Mouse (Mus musculus): Measurements from ENCODE around the gene Slc5a1. TPM values are rescaled to one million over a fixed set of nuclear protein-coding genes. Genes with fewer than 3 reads are reported as not detected.

Slc5a1 gene
- total RNA-seq (2021) (under 1 TPM; 0.20 to 0.47 TPM), polyA plus RNA-seq (2012; rRNA removed) (0.15 and 0.31 TPM in 2 replicates)
- long read RNA-seq = 0 reads

DNA sequence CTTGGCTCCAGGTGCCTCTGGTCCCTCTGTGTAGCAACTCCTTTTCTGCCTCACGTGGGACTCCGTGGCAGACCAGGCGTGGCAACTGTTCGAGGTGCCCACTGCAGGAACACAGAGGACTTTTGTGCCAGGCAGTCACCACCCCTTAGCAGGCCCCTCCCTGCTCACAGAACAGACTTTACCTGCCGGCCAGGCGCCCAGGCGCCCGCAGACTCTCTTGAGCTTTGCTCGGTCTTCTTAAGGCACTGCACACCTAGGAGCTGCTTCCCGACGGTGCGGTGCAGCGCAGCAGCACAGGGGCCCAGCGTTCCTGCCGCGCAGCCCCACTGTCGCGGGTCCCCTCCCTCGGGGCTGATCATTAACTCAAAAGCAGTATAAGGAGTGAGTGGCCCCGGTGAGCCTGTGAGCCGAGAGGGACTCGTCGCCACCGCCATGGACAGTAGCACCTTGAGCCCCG is at the start of gene Slc5a1:
Slc5a1 (plus strand) TSS at position 195 of the 457 bp plus-strand sequence.
- H3K79me2 ChIP-seq (replicated peaks; ENCODE audit: control insufficient read depth, insufficient read depth, low read length) = no peaks in the 10 kb centered on the region
- intact Hi-C loops (cut with DNase I) = no loop called here
- no peak within 1 kb of the TSS for H3K4me3 ChIP-seq
- no peak within 1 kb of the TSS for H3K9ac ChIP-seq (ENCODE audit: low read depth, low read length)
- no peak within 1 kb of the TSS for H3K27ac ChIP-seq
- H3K4me1 ChIP-seq (ENCODE audit: control insufficient read depth, insufficient read depth, low read length) = no peaks in the 10 kb centered on the region
- peaks cover 4% of the 10 kb centered on the region; the same call in 1 of the 2 replicates for H3K27me3 ChIP-seq (ENCODE audit: control insufficient read depth, insufficient read depth, low read length)
- no peak for TF ChIP-seq EP300 (IDR thresholded peaks at IDR 0.05; ENCODE audit: insufficient read depth, low read depth, low read length)
- TF ChIP-seq CTCF (IDR thresholded peaks at IDR 0.05) = no peak
- no peak for TF ChIP-seq POLR2A (IDR thresholded peaks at IDR 0.05; ENCODE audit: insufficient read depth, low read depth, low read length)
- 17% methylated on average over 25 of the region's 25 CpGs for WGBS
- no peaks in the 10 kb centered on the region for H3K36me3 ChIP-seq (ENCODE audit: control insufficient read depth, insufficient read depth, low read length)
- DNase-seq = no peak

DNA sequence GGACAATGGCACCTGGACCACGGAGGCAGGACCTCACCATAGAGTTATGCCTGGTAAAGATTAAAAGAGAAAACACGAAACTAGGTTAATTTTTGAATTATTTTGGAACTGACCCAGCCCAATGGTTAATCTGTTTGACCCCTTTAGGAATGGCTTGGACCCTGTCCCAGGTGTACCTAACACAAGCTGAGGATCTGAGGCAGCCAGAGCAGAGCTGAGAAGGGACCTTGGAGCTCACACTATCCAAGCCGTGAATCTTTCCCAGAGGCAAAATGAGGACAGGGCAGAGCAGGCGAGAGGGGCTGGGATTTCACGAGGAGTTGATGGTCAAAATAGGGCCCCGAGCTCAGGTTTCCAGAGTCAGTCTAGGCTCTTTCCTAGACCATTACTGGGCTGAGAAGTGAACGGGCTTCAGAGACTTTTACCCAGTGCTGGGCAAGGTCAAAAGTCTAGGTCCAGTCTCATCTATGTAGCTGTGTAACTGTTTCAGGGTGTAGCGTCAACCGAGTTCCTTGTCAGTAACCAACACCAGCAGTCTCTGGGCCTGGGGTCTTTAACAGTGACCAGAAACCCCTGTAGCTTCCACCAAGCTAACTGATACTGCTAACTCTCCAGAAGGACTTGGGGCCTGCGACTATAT is 47.8 kb upstream of the Slc5a1 start:
- WGBS = 77% methylated on average over 10 of the region's 10 CpGs
- no peaks in the 10 kb centered on the region for H3K36me3 ChIP-seq (ENCODE audit: control insufficient read depth, insufficient read depth, low read length)
- no peaks in the 10 kb centered on the region for H3K27me3 ChIP-seq (ENCODE audit: control insufficient read depth, insufficient read depth, low read length)
- no peak overlapping the region for H3K9ac ChIP-seq (ENCODE audit: low read depth, low read length)
- no peak overlapping the region for H3K4me3 ChIP-seq
- intact Hi-C loops (cut with DNase I) = no loop called here
- no peak overlapping the region for H3K27ac ChIP-seq
- no peak for TF ChIP-seq POLR2A (IDR thresholded peaks at IDR 0.05; ENCODE audit: insufficient read depth, low read depth, low read length)
- TF ChIP-seq CTCF (IDR thresholded peaks at IDR 0.05) = no peak
- no peak for TF ChIP-seq EP300 (IDR thresholded peaks at IDR 0.05; ENCODE audit: insufficient read depth, low read depth, low read length)
- H3K4me1 ChIP-seq (ENCODE audit: control insufficient read depth, insufficient read depth, low read length) = no peaks in the 10 kb centered on the region
- H3K79me2 ChIP-seq (replicated peaks; ENCODE audit: control insufficient read depth, insufficient read depth, low read length) = no peaks in the 10 kb centered on the region
- no peak for DNase-seq

DNA sequence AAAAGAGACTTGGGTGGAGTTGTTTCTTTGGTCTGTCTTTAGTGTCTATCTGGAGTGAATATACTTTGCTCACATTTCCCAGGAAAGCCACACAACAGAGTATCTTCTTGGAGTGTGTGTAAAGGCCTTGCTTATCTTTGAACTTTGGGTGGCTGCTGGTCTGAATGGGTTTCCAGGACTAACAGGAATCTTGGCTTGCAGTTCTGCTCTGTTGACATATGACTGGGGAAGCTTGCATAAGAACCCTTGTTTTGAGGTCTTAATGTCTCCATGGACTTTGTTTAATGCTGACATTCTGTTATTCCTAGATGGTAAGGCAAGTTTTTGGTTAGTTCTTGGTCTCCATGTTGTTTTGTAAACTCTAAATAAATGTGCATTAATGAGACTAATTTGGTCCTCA is 33.9 kb upstream of the Slc5a1 start:
- Histone ChIP-seq H3K36me3 (ENCODE audit: control insufficient read depth, insufficient read depth, low read length) (no peaks in the 10 kb centered on the region), H3K4me1 (ENCODE audit: control insufficient read depth, insufficient read depth, low read length) (no peaks in the 10 kb centered on the region), H3K27me3 (ENCODE audit: control insufficient read depth, insufficient read depth, low read length) (no peaks in the 10 kb centered on the region), H3K27ac (no peak overlapping the region), H3K9ac (ENCODE audit: low read depth, low read length) (no peak overlapping the region), H3K79me2 (replicated peaks; ENCODE audit: control insufficient read depth, insufficient read depth, low read length) (no peaks in the 10 kb centered on the region), H3K4me3 (no peak overlapping the region)
- TF ChIP-seq POLR2A (IDR thresholded peaks at IDR 0.05; ENCODE audit: insufficient read depth, low read depth, low read length) = no peak
- TF ChIP-seq CTCF (IDR thresholded peaks at IDR 0.05) = no peak
- no peak for TF ChIP-seq EP300 (IDR thresholded peaks at IDR 0.05; ENCODE audit: insufficient read depth, low read depth, low read length)
- DNase-seq = no peak
- intact Hi-C loops (cut with DNase I) = no loop called here

DNA sequence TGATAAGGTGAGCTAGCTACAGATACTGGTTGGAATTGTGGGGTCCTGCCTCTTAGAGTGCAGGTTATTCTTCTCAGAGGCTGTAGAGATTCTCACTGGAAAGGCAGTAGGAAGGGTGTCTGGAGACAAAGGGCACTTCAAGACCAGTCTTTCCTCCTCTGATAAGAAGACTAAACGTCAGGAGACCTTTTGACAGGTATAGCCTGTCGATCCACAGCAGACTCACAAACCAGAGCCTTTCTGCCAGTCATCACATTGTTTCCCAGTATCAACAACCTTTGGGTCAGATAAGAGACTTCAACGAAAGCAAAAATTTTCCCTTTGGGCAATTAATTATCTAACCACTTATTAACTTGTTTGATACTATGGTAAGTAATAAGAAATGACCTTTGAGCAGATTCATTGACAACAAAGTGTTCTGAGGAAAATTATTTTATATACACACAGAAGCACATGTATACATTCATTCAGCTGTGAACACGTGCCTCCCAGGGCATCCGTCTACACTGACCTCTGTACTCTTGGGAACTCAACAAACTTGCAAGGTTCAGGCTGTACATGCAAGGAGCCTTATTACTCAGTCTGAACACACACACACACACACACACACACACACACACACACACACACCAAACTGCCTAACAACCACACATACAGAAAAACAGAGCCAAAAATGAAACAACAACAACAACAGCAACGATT is 27.4 kb upstream of the Slc5a1 start:
- H3K36me3 ChIP-seq (ENCODE audit: control insufficient read depth, insufficient read depth, low read length) = no peaks in the 10 kb centered on the region
- intact Hi-C loops (cut with DNase I) = no loop called here
- WGBS = 39% methylated on average over 6 of the region's 6 CpGs

DNA sequence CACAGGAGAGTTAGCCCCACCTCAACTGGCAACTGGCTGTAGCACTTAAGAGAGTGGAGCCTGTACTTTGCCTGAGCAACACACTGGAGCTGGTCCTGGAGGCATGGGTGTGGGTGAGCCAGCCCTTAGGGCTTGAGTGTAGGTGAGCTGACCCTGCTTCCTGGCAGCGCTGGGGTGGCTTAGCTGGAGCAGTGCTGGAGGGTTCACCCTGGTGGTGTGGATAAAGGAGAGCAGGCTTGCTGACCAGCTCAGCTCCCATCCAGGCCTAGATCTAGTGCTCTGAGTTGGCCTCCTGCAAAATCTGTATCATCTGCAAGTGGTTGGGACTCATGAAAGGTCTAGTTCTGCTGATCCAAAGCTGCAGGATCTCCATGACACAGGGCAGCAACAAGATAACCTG is 21.1 kb upstream of the Slc5a1 start:
- Histone ChIP-seq H3K4me3 (no peak overlapping the region), H3K27me3 (ENCODE audit: control insufficient read depth, insufficient read depth, low read length) (no peaks in the 10 kb centered on the region), H3K9ac (ENCODE audit: low read depth, low read length) (no peak overlapping the region), H3K36me3 (ENCODE audit: control insufficient read depth, insufficient read depth, low read length) (no peaks in the 10 kb centered on the region), H3K27ac (no peak overlapping the region), H3K79me2 (replicated peaks; ENCODE audit: control insufficient read depth, insufficient read depth, low read length) (no peaks in the 10 kb centered on the region), H3K4me1 (ENCODE audit: control insufficient read depth, insufficient read depth, low read length) (no peaks in the 10 kb centered on the region)
- intact Hi-C loops (cut with DNase I) = no loop called here
- DNase-seq = no peak
- WGBS = 71% methylated on average over 1 of the region's 1 CpGs
- TF ChIP-seq EP300 (IDR thresholded peaks at IDR 0.05; ENCODE audit: insufficient read depth, low read depth, low read length) = no peak
- no peak for TF ChIP-seq POLR2A (IDR thresholded peaks at IDR 0.05; ENCODE audit: insufficient read depth, low read depth, low read length)
- TF ChIP-seq CTCF (IDR thresholded peaks at IDR 0.05) = no peak

More for the DNA sequence above, 27.4 kb upstream of the Slc5a1 start:
- H3K27me3 ChIP-seq (ENCODE audit: control insufficient read depth, insufficient read depth, low read length) = no peaks in the 10 kb centered on the region
- no peak overlapping the region for H3K4me3 ChIP-seq
- no peaks in the 10 kb centered on the region for H3K79me2 ChIP-seq (replicated peaks; ENCODE audit: control insufficient read depth, insufficient read depth, low read length)
- no peaks in the 10 kb centered on the region for H3K4me1 ChIP-seq (ENCODE audit: control insufficient read depth, insufficient read depth, low read length)
- no peak for TF ChIP-seq EP300 (IDR thresholded peaks at IDR 0.05; ENCODE audit: insufficient read depth, low read depth, low read length)
- no peak for TF ChIP-seq POLR2A (IDR thresholded peaks at IDR 0.05; ENCODE audit: insufficient read depth, low read depth, low read length)
- no peak for TF ChIP-seq CTCF (IDR thresholded peaks at IDR 0.05)
- no peak for DNase-seq
- no peak overlapping the region for H3K27ac ChIP-seq
- no peak overlapping the region for H3K9ac ChIP-seq (ENCODE audit: low read depth, low read length)

DNA sequence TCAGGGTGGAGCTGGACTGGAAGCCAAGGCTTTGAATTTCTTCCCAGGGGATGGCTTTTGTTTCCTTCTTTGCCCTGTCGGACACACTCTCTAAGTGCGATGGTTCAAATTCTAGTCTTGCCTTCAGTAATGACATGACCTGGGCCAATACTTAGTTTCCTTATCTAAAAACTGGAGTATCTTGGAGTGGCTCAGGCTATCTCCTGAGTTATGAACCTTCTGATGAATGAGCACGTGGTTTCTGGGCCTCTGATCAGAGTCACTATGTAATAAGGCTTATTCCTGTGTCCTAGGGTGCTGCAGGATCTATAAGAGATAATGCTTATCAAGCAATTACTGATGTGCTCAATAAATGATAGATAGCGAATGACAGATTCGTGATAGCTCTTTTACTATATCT is 19.4 kb upstream of the Slc5a1 start:
- intact Hi-C loops (cut with DNase I) = no loop called here
- Histone ChIP-seq H3K79me2 (replicated peaks; ENCODE audit: control insufficient read depth, insufficient read depth, low read length) (no peaks in the 10 kb centered on the region), H3K4me3 (no peak overlapping the region), H3K27ac (no peak overlapping the region), H3K9ac (ENCODE audit: low read depth, low read length) (no peak overlapping the region), H3K4me1 (ENCODE audit: control insufficient read depth, insufficient read depth, low read length) (no peaks in the 10 kb centered on the region), H3K27me3 (ENCODE audit: control insufficient read depth, insufficient read depth, low read length) (no peaks in the 10 kb centered on the region), H3K36me3 (ENCODE audit: control insufficient read depth, insufficient read depth, low read length) (no peaks in the 10 kb centered on the region)
- no peak for DNase-seq
- TF ChIP-seq CTCF (IDR thresholded peaks at IDR 0.05) (no peak), EP300 (IDR thresholded peaks at IDR 0.05; ENCODE audit: insufficient read depth, low read depth, low read length) (no peak), POLR2A (IDR thresholded peaks at IDR 0.05; ENCODE audit: insufficient read depth, low read depth, low read length) (no peak)
- WGBS = 74% methylated on average over 5 of the region's 5 CpGs
